Mouse (Mus musculus) testis, adult 2 months (tissue): ENCODE measurements around the gene Fam168b.

Source experiments
- CTCF ChIP-seq: fragments of 200-500 bp; IDR thresholded peaks from 2 replicates; pipeline ENCODE4 v1.5.1; 2012; ENCODE audit warnings: low read depth, mild to moderate bottlenecking, inconsistent platforms, low read length, moderate library complexity; ENCODE audit not compliant: control insufficient read depth, insufficient read depth, insufficient replicate concordance
- POLR2A ChIP-seq: fragments of 200-500 bp; IDR thresholded peaks from 2 replicates; pipeline ENCODE4 v1.6.1; 2012; ENCODE audit warnings: low read depth, mild to moderate bottlenecking, inconsistent platforms, low read length, moderate library complexity; ENCODE audit not compliant: control insufficient read depth

DNA sequence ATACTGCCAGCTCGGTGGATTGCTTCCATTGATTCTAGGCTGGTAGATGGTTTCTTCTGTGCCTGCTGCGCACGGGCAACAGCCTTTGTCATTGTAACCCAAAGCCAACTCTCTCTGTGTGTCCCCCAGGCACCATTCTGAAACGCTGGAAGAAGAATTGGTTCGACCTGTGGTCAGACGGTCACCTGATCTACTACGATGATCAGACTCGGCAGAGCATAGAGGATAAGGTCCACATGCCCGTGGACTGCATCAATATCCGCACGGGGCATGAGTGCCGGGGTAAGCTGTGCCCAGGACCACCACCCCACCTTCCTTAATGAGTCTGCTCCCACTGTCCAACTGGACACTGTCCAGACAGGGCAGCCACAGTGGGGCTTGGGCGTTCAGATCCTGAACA lies 20.0 kb upstream of the Fam168b start:
- TF ChIP-seq CTCF (no peak), POLR2A (no peak)
